Mouse (Mus musculus) heart, embryonic 12.5 days (tissue): ENCODE data around the gene Col4a2. TPM values are rescaled to one million over a fixed set of nuclear protein-coding genes. Genes with fewer than 3 reads are reported as not detected.

Experiments
- ATAC-seq: fragments of 200-750 bp; cut with Nextera tagmentation; 2 replicates; pipeline ENCODE4 v1.8.0; 2017; ENCODE audit warnings: moderate TSS enrichment, moderate library complexity; ENCODE audit not compliant: insufficient number of reproducible peaks, low FRiP score
- H3K27ac ChIP-seq: fragments of 300-500 bp; sonication (generic); 2 replicates; pipeline ENCODE4 v1.5.1; 2016; ENCODE audit warnings: mild to moderate bottlenecking, moderate library complexity; ENCODE audit not compliant: poor library complexity, severe bottlenecking
- H3K27me3 ChIP-seq: fragments of 300-500 bp; sonication (generic); replicated peaks from 2 replicates; pipeline ENCODE4 v1.6.1; 2016; ENCODE audit warnings: mild to moderate bottlenecking, moderate library complexity
- H3K36me3 ChIP-seq: fragments of 300-500 bp; sonication (generic); 2 replicates; pipeline ENCODE4 v1.6.1; 2016; ENCODE audit warnings: mild to moderate bottlenecking, moderate library complexity
- H3K4me1 ChIP-seq: fragments of 300-500 bp; sonication (generic); replicated peaks from 2 replicates; pipeline ENCODE4 v1.6.1; 2016; ENCODE audit warnings: mild to moderate bottlenecking
- H3K4me2 ChIP-seq: fragments of 300-500 bp; sonication (generic); 2 replicates; pipeline ENCODE4 v1.6.1; 2016; ENCODE audit warnings: mild to moderate bottlenecking, moderate library complexity
- H3K4me3 ChIP-seq: fragments of 300-500 bp; sonication (generic); 2 replicates; pipeline ENCODE4 v1.5.1; 2016; ENCODE audit warnings: mild to moderate bottlenecking
- H3K9ac ChIP-seq: fragments of 300-500 bp; sonication (generic); 2 replicates; pipeline ENCODE4 v1.6.1; 2016; ENCODE audit warnings: mild to moderate bottlenecking, moderate library complexity
- H3K9me3 ChIP-seq: fragments of 300-500 bp; sonication (generic); replicated peaks from 2 replicates; pipeline ENCODE4 v1.6.1; 2016; ENCODE audit warnings: mild to moderate bottlenecking, moderate library complexity
- WGBS: fragments of 180-500 bp; shearing (Covaris S2); methylation state at CpG from one replicate; pipeline ENCODE4 v1.1.7; 2016; 5-methylcytosine and 5-hydroxymethylcytosine counted together
- polyA plus RNA-seq: library from polyadenylated mRNA; unstranded; fragments of >200 nt; fragmentation: Nextera tagmentation; extraction: Ambion mirVana; gene quantifications from 2 replicates; pipeline ENCODE4 v1.2.1, GENCODE M21; 2016

Gene Col4a2
- polyA plus RNA-seq, 1 experiment from 2014 or later, result 117 TPM

DNA sequence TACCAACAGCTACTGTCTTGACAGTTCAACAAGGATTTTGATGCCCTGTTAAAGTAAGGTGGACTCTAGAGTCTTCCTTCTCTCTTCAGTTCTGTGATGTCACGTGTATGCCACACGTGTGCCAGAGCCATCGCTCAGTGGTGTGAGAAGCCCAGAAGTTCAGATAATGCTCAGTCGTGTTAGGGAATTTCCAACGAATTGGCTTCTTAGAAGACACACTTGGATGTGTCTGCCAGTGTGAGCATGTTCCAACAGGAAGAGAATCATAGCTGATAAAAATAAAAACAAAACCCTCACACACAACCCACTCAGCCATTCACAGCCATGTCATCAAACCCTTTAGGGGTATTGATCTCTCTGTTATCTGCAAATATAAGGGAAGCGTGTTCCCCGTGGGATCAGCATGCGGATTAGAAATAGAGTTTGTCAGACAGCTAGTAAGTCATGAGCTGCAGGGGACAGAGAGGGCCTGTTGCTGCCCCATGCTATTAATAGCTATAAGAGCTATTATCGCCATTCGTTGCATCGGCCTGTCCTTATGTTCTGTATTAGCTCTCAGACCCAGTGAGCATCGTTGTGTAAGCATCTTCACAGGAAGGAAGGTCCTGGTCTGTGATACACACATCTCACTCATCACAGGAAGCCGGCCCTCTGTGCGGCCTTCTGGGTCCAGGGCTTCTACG, 61.2 kb downstream of the Col4a2 start:
- no peak overlapping the region for H3K4me3 ChIP-seq
- no peaks in the 10 kb centered on the region for H3K9me3 ChIP-seq
- H3K4me1 ChIP-seq, result peaks cover 72% of the 10 kb centered on the region
- peaks cover 9% of the 10 kb centered on the region; the same call in 1 of the 2 replicates for H3K36me3 ChIP-seq
- 49% methylated on average over 15 of the region's 15 CpGs for WGBS
- no peaks in the 10 kb centered on the region for H3K27me3 ChIP-seq
- peak overlapping the region; percentile 83 for H3K27ac ChIP-seq
- H3K9ac ChIP-seq, result no peak overlapping the region; the same call in 1 of the 2 replicates
- H3K4me2 ChIP-seq, result peak overlapping the region; percentile 22; the same call in 1 of the 2 replicates
- no peak for ATAC-seq

DNA sequence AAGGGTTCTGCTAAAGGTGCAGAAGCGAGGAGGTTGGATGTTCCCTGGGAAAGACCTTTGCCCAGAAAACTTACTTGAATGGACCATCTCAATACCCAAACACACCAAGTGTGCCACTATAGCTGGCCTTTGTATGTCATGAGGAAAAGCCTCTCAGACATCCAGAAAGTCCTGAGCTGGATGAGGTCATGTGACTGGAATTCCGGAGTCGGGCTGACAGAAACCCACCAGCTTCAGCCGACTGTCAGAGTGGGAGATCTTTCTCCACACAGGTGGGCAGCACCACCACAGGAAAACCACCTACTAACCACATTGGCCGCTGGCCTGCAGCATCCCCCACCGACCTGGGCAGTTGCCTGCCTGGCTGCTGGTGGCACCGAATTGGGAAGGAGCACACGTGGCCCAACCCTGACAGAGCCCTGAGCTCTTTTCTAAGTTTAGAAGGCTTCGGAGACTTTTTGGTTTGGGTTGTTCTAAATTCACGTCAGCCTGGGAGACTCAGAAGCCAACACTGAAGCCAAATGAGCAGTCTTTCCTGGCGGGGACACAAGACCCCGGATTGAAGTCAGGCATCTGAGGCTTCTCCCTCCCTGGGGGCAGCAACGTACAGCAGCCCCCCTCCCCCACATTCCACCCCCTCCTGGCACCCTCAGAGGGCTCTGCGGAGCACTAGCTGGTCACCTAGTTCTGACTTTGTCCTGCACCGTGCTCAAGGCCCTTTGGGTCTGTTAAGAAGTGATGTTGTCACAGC, 61.9 kb downstream of the Col4a2 start:
- Histone ChIP-seq H3K4me3 (no peak overlapping the region), H3K4me1 (peaks cover 72% of the 10 kb centered on the region), H3K9ac (no peak overlapping the region), H3K9me3 (no peaks in the 10 kb centered on the region), H3K4me2 (peak overlapping the region; percentile 22; the same call in 1 of the 2 replicates), H3K27me3 (no peaks in the 10 kb centered on the region), H3K36me3 (0 out of 2 replicates have a peak, but pooled peaks cover 7% of the 10 kb centered on the region), H3K27ac (peak overlapping the region; percentile 83)
- no peak for ATAC-seq
- WGBS, result 67% methylated on average over 15 of the region's 15 CpGs

DNA sequence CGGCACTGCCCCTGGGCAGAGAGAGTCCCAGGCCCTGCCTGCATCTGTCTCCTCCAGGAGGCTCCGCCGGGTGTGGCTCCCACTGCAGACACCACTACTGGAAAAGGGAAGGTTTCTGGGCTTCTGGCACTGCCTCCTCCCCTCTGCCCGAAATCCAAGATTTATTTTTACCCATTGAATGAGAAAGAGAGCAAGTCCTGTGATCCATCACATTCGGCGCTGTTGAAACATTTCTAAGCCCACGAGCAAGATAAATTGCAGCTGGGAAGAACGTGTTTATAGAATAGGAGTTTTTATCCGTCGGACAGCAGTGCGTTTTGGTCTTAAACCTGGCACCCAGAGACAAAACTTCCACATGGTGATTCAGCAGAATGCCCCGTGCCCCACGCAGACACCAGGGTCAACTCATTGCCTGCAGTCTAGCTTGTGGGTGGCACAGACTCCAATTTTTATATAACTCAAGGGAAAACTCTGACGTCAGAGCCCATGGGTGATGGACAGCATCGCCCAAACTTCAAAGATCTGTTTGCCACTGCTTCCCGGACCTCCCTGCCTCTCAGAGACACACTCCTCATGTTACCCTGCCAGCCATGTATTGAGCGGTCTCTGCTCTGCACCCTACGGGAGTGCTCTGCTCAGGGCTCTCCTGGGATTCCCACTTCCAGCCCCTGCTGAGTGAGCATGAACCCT, 63.3 kb downstream of the Col4a2 start:
- Histone ChIP-seq H3K27me3 (no peaks in the 10 kb centered on the region), H3K4me1 (peaks cover 77% of the 10 kb centered on the region), H3K4me2 (0 out of 2 replicates have a peak overlapping the region, but pooled peaks have one; percentile 11), H3K4me3 (no peak overlapping the region), H3K36me3 (0 out of 2 replicates have a peak, but pooled peaks cover 7% of the 10 kb centered on the region), H3K9ac (no peak overlapping the region), H3K27ac (peak overlapping the region; percentile 59; the same call in 1 of the 2 replicates), H3K9me3 (no peaks in the 10 kb centered on the region)
- 45% methylated on average over 18 of the region's 18 CpGs for WGBS
- ATAC-seq, result no peak

DNA sequence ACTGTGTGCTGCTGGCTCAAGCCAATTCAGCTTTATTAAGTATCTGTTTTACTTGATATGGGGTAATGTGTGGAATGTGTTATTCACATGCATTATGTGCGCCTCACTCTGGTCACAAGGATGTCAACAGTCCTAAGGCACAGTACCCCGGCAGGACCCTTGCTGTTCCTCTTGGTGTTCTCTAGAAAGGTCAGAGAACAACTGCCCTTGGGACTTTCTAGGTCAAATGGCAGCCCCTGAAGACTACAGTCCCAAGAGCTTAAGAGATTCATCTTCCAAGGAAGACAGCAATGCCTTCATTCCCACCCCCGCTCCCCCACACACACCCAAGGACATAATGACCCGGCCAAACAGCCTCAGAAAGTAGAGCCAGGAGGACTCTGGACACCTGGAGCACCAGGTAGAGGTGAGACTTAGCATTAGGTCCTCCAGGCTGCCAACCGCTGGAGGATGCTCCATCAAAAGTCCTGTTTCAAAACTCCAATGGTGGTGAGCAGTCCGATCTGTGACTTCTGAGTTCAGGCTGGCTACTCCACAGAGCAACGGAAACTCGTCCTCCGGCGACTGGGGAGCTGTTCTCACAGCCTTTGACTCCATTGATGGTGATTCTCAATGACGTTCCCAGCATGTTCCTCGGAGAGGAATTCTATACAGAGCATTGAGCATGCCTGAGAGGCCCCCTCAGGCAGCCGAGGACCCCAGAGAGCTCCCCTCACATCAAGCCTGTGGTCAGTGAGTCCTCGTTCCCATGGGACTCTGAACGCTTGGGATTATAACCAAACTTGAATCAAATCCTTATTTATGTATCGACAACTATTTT, 65.0 kb downstream of the Col4a2 start:
- Histone ChIP-seq H3K9me3 (no peaks in the 10 kb centered on the region), H3K4me3 (no peak overlapping the region), H3K27me3 (no peaks in the 10 kb centered on the region), H3K4me2 (no peak overlapping the region), H3K4me1 (peaks cover 80% of the 10 kb centered on the region), H3K27ac (no peak overlapping the region), H3K36me3 (0 out of 2 replicates have a peak, but pooled peaks cover 4% of the 10 kb centered on the region), H3K9ac (no peak overlapping the region)
- ATAC-seq, result no peak
- WGBS, result 84% methylated on average over 16 of the region's 16 CpGs

DNA sequence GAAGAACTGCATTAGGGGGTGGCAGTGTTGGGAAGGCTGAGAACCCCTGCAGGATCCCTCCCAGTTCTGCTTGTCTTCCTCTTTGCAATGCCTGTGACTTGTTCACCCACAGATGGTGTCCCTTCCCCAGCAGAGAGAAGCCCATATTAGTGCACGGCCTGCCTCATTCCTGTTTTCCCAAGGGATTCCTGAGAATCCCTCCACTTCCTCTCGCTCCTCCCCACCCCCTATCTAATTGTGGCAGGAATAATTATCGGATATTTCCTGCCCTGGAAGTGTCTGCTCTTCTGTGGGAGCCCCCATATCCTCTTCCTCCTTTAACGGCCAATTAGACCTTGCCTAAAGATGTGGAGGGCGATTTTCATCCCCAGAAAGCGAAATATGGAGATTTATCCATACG, 67.0 kb downstream of the Col4a2 start:
- 0 out of 2 replicates have a peak, but pooled peaks cover 4% of the 10 kb centered on the region for H3K36me3 ChIP-seq
- no peak overlapping the region for H3K4me2 ChIP-seq
- ATAC-seq, result no peak
- peaks cover 73% of the 10 kb centered on the region for H3K4me1 ChIP-seq
- no peak overlapping the region for H3K27ac ChIP-seq
- no peaks in the 10 kb centered on the region for H3K9me3 ChIP-seq
- no peaks in the 10 kb centered on the region for H3K27me3 ChIP-seq
- H3K4me3 ChIP-seq, result no peak overlapping the region
- no peak overlapping the region for H3K9ac ChIP-seq
- WGBS, result 51% methylated on average over 7 of the region's 7 CpGs

DNA sequence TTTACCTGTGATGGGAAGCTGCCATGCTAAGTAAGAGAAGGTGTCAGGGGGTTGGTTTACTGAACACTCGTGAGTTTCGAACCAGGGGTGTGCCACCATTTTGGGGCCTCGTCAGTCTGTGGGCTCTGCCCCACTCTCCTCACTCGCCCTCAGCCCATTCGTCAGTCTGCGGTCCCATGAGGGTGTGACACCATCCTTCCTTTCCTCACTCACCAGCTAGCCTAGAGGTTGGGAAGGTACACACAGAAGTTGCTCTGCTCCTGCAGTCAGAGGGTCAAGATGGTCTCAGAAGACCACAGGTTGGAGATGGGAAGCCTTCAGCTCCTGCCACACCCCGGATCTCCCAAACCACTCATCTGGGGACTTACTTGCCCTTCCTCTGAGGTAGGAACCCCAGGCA, 68.9 kb downstream of the Col4a2 start:
- Histone ChIP-seq H3K27ac (peak overlapping the region; percentile 79), H3K4me3 (no peak overlapping the region), H3K4me2 (peak overlapping the region; percentile 17), H3K9ac (no peak overlapping the region), H3K27me3 (no peaks in the 10 kb centered on the region), H3K9me3 (no peaks in the 10 kb centered on the region), H3K4me1 (peaks cover 59% of the 10 kb centered on the region), H3K36me3 (no peaks in the 10 kb centered on the region)
- whole genome bisulfite sequencing, result 82% methylated on average over 7 of the region's 7 CpGs
- no peak for ATAC-seq

DNA sequence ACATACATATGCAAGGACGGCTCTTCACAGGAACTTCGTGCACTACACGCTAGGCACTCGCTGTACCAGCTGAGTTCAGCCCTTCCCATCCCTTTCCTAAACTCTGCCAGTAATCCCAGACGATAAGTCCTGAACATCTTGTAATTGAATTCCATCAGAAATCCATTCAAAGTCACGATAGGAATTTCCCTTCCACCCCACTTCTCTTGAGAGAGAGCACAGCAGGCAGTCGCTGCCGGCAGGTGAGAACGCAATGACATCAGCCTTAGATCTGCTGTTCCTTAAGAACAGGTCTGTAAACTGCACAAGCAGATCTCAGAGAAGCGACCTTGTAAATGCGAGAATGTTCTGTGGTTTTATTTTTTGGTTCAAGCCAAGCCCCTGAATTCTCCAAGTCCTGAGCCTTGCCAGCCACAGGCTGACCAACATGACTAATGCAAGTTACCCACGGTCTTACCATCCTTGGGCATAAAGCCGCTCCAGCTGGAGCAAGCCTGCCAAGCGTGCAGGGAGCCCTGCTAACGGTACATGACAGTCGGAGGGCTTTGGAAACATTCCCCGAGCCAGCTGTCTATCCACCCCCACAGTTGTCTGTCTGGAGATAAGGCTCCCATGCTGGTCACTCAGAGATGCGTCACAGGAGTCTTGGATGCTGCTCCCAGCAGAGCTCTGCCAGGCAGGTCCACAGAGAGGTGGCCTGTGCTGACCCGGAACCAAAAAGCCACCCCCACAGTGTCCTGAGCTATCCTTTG, 69.6 kb downstream of the Col4a2 start:
- H3K4me2 ChIP-seq, result peak overlapping the region; percentile 17
- 27% methylated on average over 19 of the region's 19 CpGs for WGBS
- H3K9ac ChIP-seq, result no peak overlapping the region
- ATAC-seq, result peak; percentile 44
- H3K27ac ChIP-seq, result peak overlapping the region; percentile 79
- no peak overlapping the region for H3K4me3 ChIP-seq
- no peaks in the 10 kb centered on the region for H3K27me3 ChIP-seq
- H3K36me3 ChIP-seq, result no peaks in the 10 kb centered on the region
- no peaks in the 10 kb centered on the region for H3K9me3 ChIP-seq
- H3K4me1 ChIP-seq, result peaks cover 61% of the 10 kb centered on the region

DNA sequence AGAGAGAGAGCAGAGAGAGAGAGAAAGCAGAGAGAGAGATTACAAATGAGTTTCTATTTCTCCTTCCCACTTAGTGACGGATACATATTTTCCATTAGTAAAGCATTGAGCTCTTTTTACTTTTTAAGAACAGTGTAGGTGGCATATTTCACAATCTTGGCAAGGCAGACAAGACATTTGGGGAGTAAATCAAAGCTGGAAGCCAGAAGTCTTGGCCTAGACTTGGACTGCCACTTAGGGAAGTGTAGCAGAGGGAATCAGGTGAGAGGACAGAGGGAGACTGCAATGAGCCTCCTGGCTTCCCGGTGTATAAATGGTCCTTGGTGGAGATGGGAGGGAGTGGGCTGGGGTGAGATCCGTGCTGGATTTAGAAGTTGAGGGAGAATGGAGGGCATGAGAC, 70.3 kb downstream of the Col4a2 start:
- ATAC-seq, result no peak
- H3K27ac ChIP-seq, result peak overlapping the region; percentile 79

DNA sequence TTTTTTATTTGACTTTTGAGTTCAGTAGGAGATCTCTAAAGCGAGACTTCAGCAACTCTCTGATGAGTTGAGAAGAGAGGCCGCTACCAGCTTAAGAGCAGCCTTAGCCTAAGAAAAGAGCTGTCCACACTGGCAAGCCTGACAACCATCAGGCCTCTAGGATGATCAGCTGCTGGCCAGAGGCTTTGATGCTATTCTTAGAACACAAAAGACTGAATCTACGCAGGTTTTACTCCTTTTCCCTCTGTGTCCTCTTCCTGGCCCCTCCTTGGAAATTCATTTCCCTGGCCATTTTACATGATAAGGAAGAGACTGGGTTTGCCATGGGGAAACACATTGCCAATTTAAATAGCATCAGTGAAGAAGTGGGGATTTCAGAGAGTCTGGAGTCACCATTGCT, 70.8 kb downstream of the Col4a2 start:
- Histone ChIP-seq H3K4me3 (no peak overlapping the region), H3K27me3 (no peaks in the 10 kb centered on the region), H3K4me1 (peaks cover 66% of the 10 kb centered on the region), H3K27ac (peak overlapping the region; percentile 79), H3K9ac (no peak overlapping the region), H3K9me3 (no peaks in the 10 kb centered on the region), H3K36me3 (no peaks in the 10 kb centered on the region), H3K4me2 (no peak overlapping the region)
- WGBS, result 23% methylated on average over 3 of the region's 3 CpGs
- ATAC-seq, result no peak

More for the DNA sequence above, 70.3 kb downstream of the Col4a2 start:
- peaks cover 63% of the 10 kb centered on the region for H3K4me1 ChIP-seq
- WGBS, result 31% methylated on average over 3 of the region's 3 CpGs
- no peak overlapping the region for H3K9ac ChIP-seq
- H3K27me3 ChIP-seq, result no peaks in the 10 kb centered on the region
- no peaks in the 10 kb centered on the region for H3K9me3 ChIP-seq
- H3K36me3 ChIP-seq, result no peaks in the 10 kb centered on the region
- H3K4me2 ChIP-seq, result peak overlapping the region; percentile 17; the same call in 1 of the 2 replicates
- H3K4me3 ChIP-seq, result no peak overlapping the region

DNA sequence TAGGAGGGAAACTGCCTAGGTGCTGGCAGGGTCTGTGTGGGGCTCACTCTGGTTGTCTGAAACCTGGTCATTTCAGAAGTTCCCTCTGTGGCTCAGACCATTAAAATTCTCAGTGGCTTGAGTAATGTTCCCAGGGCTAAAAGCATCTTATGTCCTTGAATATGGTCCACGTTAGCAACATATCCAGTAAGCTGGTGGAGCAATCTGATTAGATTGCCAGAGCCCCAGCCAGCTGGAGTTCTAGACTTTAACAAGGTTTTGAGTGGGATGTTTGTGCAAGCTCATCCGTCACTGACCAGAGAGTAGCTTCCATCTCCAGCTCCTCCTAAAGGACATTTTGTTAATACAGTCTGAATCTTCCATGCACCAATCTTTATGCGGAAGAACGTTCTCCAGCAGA, 72.2 kb downstream of the Col4a2 start:
- H3K27me3 ChIP-seq, result no peaks in the 10 kb centered on the region
- H3K4me3 ChIP-seq, result no peak overlapping the region
- no peak for ATAC-seq
- H3K4me1 ChIP-seq, result peaks cover 73% of the 10 kb centered on the region
- no peaks in the 10 kb centered on the region for H3K36me3 ChIP-seq
- no peak overlapping the region for H3K4me2 ChIP-seq
- 66% methylated on average over 4 of the region's 4 CpGs for WGBS
- no peak overlapping the region for H3K27ac ChIP-seq
- no peaks in the 10 kb centered on the region for H3K9me3 ChIP-seq
- no peak overlapping the region for H3K9ac ChIP-seq
